Mouse (Mus musculus) left cerebral cortex, postnatal 4 days (tissue): ENCODE measurements at regions not wholly inside any gene's neighbourhood (a gene's known extent, or its start where the extent isn't known, plus 50 kb on each side); places are given as distances from the start of the nearest gene placed in this dataset.

Experiments
- DNase-seq: peaks from one replicate; pipeline ENCODE4 v3.0.0-alpha.2; 2022
- intact Hi-C: fragments of 180-260 bp; cut with DNase I; formaldehyde crosslinking; loops from one replicate; pipeline ENCODE4 v1.15.1; 2025

- DNase-seq: no peak
- intact Hi-C loops: no loop called here
These were observed 104.5 kb upstream of the Egr2 start for GRCm38 (mm10) chr10:67430805-67431204.

GRCm38 (mm10) chr10:67439042-67439635 is 96.1 kb upstream of the Egr2 start:
- intact Hi-C loops: no loop called here
- no peak for DNase-seq

- no peak for DNase-seq
- intact Hi-C loops: no loop called here
These were observed 95.4 kb upstream of the Egr2 start for GRCm38 (mm10) chr10:67439844-67440243.

GRCm38 (mm10) chr10:67441243-67441642 is 94.0 kb upstream of the Egr2 start:
- intact Hi-C loops: no loop called here
- DNase-seq: no peak

- intact Hi-C loops: no loop called here
- DNase-seq: no peak
These were observed 86.4 kb upstream of the Egr2 start for GRCm38 (mm10) chr10:67448875-67449274.

- intact Hi-C loops: no loop called here
- DNase-seq: no peak
These were observed 81.1 kb upstream of the Egr2 start for GRCm38 (mm10) chr10:67454149-67454548.

- DNase-seq: no peak
- intact Hi-C loops: no loop called here
These were observed 76.6 kb upstream of the Egr2 start for GRCm38 (mm10) chr10:67458447-67459272.

- no peak for DNase-seq
- intact Hi-C loops: no loop called here
These were observed 74.0 kb upstream of the Egr2 start for GRCm38 (mm10) chr10:67461321-67461720.

GRCm38 (mm10) chr10:67461862-67462261 is 73.4 kb upstream of the Egr2 start:
- DNase-seq: no peak
- intact Hi-C loops: no loop called here

- DNase-seq: no peak
- intact Hi-C loops: no loop called here
These were observed 66.6 kb upstream of the Egr2 start for GRCm38 (mm10) chr10:67468724-67469123.

- intact Hi-C loops: no loop called here
These were observed 62.3 kb upstream of the Egr2 start for GRCm38 (mm10) chr10:67473016-67473415.

GRCm38 (mm10) chr10:67474336-67474735 is 60.9 kb upstream of the Egr2 start:
- no peak for DNase-seq
- intact Hi-C loops: no loop called here

More at GRCm38 (mm10) chr10:67473016-67473415, 62.3 kb upstream of the Egr2 start:
- no peak for DNase-seq

- DNase-seq: no peak
- intact Hi-C loops: no loop called here
These were observed 53.0 kb upstream of the Egr2 start for GRCm38 (mm10) chr10:67482268-67482667.

- intact Hi-C loops: no loop called here
These were observed 51.9 kb upstream of the Egr2 start for GRCm38 (mm10) chr10:67483371-67483770.

GRCm38 (mm10) chr10:67484091-67484745 is 51.1 kb upstream of the Egr2 start:
- DNase-seq: no peak
- intact Hi-C loops: no loop called here

More at GRCm38 (mm10) chr10:67483371-67483770, 51.9 kb upstream of the Egr2 start:
- no peak for DNase-seq
